Mouse (Mus musculus) liver, embryonic 15.5 days (tissue): ENCODE data around the gene Hist1h2an. TPM values are rescaled to one million over a fixed set of nuclear protein-coding genes. Genes with fewer than 3 reads are reported as not detected.
"Not testable (repeated sequence)": the region's sequence is repeated elsewhere in the genome, so short reads cannot be mapped to it uniquely, and the experiment has no call there.

ENCODE experiments used
- ATAC-seq: fragments of 200-750 bp; cut with Nextera tagmentation; 2 replicates; pipeline ENCODE4 v1.8.0; 2017; ENCODE audit warnings: moderate number of reproducible peaks, mild to moderate bottlenecking, moderate library complexity; ENCODE audit not compliant: insufficient read depth
- H3K27ac ChIP-seq: fragments of 300-500 bp; sonication (generic); replicated peaks from 2 replicates; pipeline ENCODE4 v1.5.1; 2015; ENCODE audit warnings: mild to moderate bottlenecking, inconsistent platforms
- H3K27me3 ChIP-seq: fragments of 300-500 bp; sonication (generic); 2 replicates; pipeline ENCODE4 v1.6.1; 2015; ENCODE audit warnings: mild to moderate bottlenecking, inconsistent platforms
- H3K36me3 ChIP-seq: fragments of 300-500 bp; sonication (generic); replicated peaks from 2 replicates; pipeline ENCODE4 v1.6.1; 2015; ENCODE audit warnings: moderate library complexity, mild to moderate bottlenecking, inconsistent platforms
- H3K4me1 ChIP-seq: fragments of 300-500 bp; sonication (generic); replicated peaks from 2 replicates; pipeline ENCODE4 v1.6.1; 2015; ENCODE audit warnings: inconsistent platforms
- H3K4me2 ChIP-seq: fragments of 300-500 bp; sonication (generic); 2 replicates; pipeline ENCODE4 v1.6.1; 2015; ENCODE audit warnings: moderate library complexity, mild to moderate bottlenecking, inconsistent platforms
- H3K4me3 ChIP-seq: fragments of 300-500 bp; sonication (generic); replicated peaks from 2 replicates; pipeline ENCODE4 v1.5.1; 2015; ENCODE audit warnings: mild to moderate bottlenecking, inconsistent platforms
- H3K9ac ChIP-seq: fragments of 300-500 bp; sonication (generic); 2 replicates; pipeline ENCODE4 v1.6.1; 2015; ENCODE audit warnings: moderate library complexity, mild to moderate bottlenecking, inconsistent platforms
- H3K9me3 ChIP-seq: fragments of 300-500 bp; sonication (generic); replicated peaks from 2 replicates; pipeline ENCODE4 v1.6.1; 2016; ENCODE audit warnings: inconsistent platforms
- WGBS: fragments of 180-500 bp; shearing (Covaris S2); methylation state at CpG from one replicate; pipeline ENCODE4 v1.1.7; 2015; ENCODE audit warnings: mixed read lengths; ENCODE audit not compliant: insufficient replicate concordance; 5-methylcytosine and 5-hydroxymethylcytosine counted together
- polyA plus RNA-seq: library from polyadenylated mRNA; unstranded; fragments of >200 nt; fragmentation: Nextera tagmentation; extraction: Ambion mirVana; gene quantifications from 2 replicates; pipeline ENCODE4 v1.2.1, GENCODE M21; 2015

Gene Hist1h2an
- polyA plus RNA-seq, 1 experiment from 2014 or later = 14.7 TPM

DNA sequence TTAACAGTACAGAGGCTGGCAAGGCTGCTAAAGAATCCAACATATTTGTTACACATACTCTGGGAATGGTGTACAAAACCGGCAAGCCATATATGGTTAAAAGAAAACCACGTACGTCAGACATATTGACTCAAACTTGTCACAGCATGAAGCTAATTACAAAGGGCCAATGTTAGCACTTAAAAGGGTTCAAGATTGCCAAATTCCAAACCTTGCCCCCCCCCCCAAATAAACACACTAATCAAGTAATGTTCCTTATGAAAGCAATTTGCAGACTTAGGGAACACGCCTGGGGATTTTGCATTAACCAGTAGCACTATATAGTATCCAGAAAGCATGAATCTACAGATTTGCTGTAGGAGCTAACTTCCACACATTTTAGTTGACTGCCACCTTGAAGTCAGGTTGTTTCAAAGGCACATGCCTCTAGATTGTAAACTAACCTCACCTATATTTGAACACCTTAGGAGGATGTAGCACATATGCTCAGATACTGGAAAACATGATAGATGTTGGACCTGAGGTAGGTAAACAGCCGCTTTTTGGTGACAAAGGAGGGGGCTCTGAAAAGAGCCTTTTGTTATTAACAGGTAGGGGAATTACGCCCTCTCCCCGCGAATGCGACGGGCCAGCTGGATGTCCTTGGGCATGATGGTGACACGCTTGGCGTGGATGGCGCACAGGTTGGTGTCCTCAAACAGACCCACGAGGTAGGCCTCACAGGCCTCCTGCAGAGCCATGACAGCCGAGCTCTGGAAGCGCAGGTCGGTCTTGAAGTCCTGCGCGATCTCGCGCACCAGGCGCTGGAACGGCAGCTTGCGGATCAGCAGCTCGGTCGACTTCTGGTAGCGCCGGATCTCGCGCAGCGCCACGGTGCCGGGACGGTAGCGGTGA is 4.4 kb downstream of the Hist1h2an start:
- not testable (repeated sequence) for H3K9me3 ChIP-seq, H3K27me3 ChIP-seq, H3K36me3 ChIP-seq
- WGBS = under 1% methylated on average over 21 of the region's 35 CpGs
- Histone ChIP-seq H3K9ac (peak overlapping the region; percentile 70), H3K4me1 (peaks cover 52% of the 10 kb centered on the region), H3K4me2 (peak overlapping the region; percentile 73), H3K4me3 (peak overlapping the region; percentile 53), H3K27ac (peak overlapping the region; percentile 100)
- peak; percentile 5 for ATAC-seq

DNA sequence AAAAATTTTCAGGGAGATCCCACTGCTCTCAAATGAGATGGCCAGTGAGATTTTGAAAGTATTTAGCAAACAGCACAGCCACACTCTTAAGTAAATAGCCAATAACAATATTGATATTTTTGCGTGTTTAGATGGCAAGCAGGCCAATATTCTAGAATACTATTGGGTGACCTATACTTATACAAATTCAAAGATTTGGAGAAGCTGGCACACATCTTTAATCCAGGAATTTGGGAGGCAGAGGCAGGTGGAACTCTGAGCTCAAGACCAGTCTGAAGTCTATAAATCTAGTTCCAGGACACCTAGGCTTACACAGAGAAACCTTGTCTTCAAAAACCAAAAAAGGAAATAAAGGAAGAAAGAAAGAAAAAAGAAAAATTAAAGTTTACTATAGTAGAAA is 5.4 kb downstream of the Hist1h2an start:
- ATAC-seq = no peak
- 78% methylated on average over 1 of the region's 1 CpGs for WGBS
- peak overlapping the region; percentile 100 for H3K27ac ChIP-seq
- H3K9ac ChIP-seq = no peak overlapping the region
- H3K4me2 ChIP-seq = peak overlapping the region; percentile 79
- H3K27me3 ChIP-seq = no peaks in the 10 kb centered on the region
- H3K4me3 ChIP-seq = peak overlapping the region; percentile 32
- no peaks in the 10 kb centered on the region for H3K36me3 ChIP-seq
- peaks cover 62% of the 10 kb centered on the region for H3K4me1 ChIP-seq
- no peaks in the 10 kb centered on the region for H3K9me3 ChIP-seq

DNA sequence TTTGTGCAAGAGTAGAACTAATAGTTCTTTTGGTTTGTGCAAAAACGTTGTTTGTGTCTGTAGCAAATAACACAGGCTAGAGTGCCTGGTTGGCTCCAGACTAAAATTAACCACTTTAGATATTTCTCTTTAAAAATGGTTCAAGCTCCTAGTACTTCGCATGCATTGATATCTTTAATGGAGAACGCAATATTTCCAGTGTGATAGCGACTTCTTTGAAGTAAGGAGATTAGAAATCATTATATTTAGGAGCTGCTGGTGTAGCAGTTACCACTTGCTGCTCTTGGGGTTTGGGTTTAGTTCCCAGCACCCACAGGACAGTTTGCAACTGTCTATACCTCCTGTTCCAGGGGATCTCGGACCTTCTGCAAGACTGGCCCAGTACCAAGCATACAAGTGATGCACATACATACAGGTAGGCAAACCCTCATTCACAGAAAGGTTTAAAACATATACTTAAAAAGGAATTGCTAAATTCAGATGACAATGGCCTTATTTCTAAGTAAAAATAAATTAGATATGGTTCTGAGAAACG is 5.9 kb downstream of the Hist1h2an start:
- 36% methylated on average over 6 of the region's 6 CpGs for whole genome bisulfite sequencing
- Histone ChIP-seq H3K9ac (peak overlapping the region; percentile 81), H3K4me3 (peak overlapping the region; percentile 66), H3K27ac (peak overlapping the region; percentile 100), H3K9me3 (no peaks in the 10 kb centered on the region), H3K4me2 (peak overlapping the region; percentile 79), H3K36me3 (no peaks in the 10 kb centered on the region), H3K4me1 (peaks cover 66% of the 10 kb centered on the region), H3K27me3 (no peaks in the 10 kb centered on the region)
- ATAC-seq = no peak

DNA sequence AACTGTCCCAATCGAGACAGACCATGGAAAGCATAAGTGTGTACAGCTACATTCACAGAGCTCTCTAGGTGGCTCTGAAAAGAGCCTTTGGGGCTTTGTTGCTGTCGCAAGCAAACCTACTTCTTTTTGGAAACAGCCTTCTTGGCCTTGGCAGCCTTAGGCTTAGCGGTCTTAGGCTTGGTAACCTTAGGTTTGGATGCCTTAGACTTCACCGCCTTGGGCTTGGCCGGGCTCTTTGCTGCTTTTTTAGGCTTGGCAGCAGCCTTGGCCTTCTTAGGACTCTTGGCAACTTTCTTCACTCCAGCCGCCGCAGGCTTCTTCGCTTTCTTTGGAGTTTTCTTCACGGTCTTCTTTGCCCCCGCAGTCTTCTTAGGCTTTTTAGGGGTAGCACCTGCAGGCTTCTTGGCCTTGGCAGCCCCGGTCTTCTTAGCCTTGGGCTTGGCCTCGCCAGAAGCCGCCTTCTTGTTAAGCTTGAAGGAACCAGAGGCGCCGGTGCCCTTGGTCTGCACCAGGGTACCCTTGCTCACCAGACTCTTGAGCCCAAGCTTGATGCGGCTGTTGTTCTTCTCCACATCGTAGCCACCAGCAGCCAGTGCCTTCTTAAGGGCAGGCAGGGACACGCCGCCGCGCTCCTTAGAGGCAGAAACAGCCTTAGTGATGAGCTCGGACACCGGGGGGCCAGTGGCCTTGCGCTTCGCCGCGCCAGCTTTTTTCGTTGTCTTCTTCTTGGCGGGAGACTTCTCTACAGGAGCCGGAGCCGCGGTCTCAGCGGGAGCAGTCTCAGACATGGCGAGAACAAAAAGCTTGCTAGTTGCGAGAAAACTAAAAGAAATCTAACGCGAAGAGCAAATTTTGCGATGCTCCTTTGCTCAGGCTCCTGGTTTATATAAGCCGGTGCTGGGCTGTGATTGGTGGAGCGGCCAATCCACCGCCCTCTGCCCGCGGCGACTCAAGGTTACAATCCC is 7.0 kb downstream of the Hist1h2an start, which contains the start of gene Hist1h1b:
Gene Hist1h1b (minus strand): TSS at position 859 of the 965 bp plus-strand sequence.
- under 1% methylated on average over 44 of the region's 44 CpGs for WGBS
- Histone ChIP-seq H3K27me3 (no peaks in the 10 kb centered on the region), H3K27ac (peak within 1 kb of the TSS; percentile 100), H3K36me3 (0 out of 2 replicates have a peak, but pooled peaks cover under 1% of the 10 kb centered on the region), H3K4me1 (peaks cover 65% of the 10 kb centered on the region), H3K9ac (peak within 1 kb of the TSS; percentile 81), H3K4me2 (peak within 1 kb of the TSS; percentile 79), H3K9me3 (no peaks in the 10 kb centered on the region), H3K4me3 (peak within 1 kb of the TSS; percentile 66)
- peak; percentile 48 for ATAC-seq

DNA sequence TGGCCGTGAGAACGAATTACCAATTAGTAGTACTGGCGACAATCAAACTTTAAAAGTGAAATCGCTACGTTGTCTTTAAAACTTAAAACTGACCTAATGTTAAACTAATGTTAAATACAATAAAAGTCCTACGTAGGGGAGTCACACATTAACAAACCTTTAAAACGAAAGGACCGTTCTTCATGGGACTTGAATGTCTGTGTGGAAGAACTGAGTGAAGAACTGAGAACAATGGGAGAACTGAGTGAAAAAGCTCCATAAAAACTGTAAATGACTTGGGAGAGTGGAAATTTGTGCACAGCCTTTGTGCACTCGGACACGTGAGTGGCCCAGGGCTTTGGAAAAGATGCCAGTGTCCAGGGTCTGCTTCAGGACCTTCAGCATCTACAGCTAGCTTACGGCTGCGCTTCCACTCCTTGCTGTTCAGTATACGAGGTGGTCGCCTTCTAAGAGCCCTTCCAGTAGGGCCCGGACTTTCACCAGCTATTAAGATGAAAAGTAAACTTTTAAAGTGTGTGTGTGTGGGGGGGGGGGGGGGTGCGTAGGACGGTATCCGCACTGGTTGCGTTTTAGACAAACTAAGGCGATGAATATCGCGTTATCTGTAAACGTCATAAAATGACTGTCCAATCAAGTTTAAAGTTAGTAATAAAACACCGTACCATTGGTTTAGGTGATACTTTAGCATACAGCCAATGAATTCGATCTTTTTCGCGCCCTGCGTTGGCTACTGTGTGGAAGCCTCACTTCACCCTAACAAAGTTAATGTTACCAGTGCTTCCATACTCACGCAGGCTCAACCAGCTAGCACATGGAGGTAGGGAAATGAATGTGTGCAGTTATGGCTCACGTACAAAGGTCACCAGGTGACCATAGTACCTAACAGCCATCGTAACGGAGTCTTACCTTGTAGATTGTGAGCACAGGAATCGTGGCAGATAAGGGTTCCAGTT is 7.9 kb downstream of the Hist1h2an start:
- ATAC-seq = peak; percentile 65
- H3K9me3 ChIP-seq = no peaks in the 10 kb centered on the region
- H3K4me2 ChIP-seq = peak overlapping the region; percentile 79
- H3K4me1 ChIP-seq = peaks cover 58% of the 10 kb centered on the region
- H3K4me3 ChIP-seq = peak overlapping the region; percentile 66
- H3K9ac ChIP-seq = peak overlapping the region; percentile 81
- 5% methylated on average over 33 of the region's 33 CpGs for WGBS
- peaks cover 6% of the 10 kb centered on the region for H3K36me3 ChIP-seq
- H3K27me3 ChIP-seq = no peaks in the 10 kb centered on the region
- H3K27ac ChIP-seq = peak overlapping the region; percentile 100

DNA sequence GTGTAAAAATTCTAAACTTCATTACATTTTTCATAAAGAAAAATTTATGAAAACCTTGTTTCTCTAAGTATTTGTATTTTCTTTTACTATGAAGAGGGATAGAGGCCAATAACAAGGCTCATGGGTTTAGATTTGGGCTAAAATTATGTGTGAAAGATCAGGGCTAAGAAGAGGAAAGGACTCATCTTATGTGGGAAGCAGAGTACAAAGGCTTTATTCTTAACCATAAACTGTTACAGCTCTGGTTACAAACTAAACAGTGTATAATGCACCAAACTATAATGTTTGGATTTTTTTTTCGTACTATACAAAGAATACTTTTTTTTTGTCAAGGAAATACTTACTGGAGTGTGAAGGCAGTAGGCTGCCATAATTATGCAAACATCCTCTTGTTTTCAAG is 31.3 kb downstream of the Hist1h2an start:
- Histone ChIP-seq H3K4me3 (peak overlapping the region; percentile 49), H3K9ac (peak overlapping the region; percentile 48), H3K27me3 (no peaks in the 10 kb centered on the region), H3K36me3 (0 out of 2 replicates have a peak, but pooled peaks cover 2% of the 10 kb centered on the region), H3K9me3 (no peaks in the 10 kb centered on the region), H3K4me1 (peaks cover 30% of the 10 kb centered on the region), H3K4me2 (peak overlapping the region; percentile 68), H3K27ac (peak overlapping the region; percentile 99)
- ATAC-seq = no peak
- 77% methylated on average over 1 of the region's 1 CpGs for WGBS

DNA sequence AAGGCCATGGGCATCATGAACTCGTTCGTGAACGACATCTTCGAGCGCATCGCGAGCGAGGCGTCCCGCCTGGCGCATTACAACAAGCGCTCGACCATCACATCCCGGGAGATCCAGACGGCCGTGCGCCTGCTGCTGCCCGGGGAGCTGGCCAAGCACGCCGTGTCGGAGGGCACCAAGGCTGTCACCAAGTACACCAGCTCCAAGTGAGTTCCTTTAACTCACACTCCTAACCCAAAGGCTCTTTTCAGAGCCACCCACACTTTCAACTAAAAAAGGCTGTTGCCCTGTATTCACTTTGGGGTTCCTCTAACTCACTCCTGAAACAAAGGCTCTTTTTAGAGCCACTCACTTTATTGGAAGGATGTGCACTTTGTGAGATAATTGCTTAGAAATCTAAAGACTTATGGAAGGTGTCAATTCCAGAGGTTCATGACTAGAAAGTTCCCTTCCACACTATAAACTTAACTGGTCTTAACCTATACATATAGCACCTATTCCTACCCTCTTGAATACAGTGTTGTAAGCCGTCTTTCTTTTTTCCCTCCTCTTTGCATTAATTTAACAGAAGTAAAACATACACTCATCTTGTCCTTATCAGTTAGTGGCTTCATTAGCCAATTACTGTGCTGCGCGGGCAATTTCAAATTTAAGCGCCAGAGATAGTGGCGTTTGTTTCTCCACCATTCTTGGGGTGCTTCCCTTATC is 32.6 kb downstream of the Hist1h2an start:
- peak overlapping the region; percentile 99 for H3K27ac ChIP-seq
- H3K9me3 ChIP-seq, H3K27me3 ChIP-seq, H3K36me3 ChIP-seq: not testable (repeated sequence)
- peak overlapping the region; percentile 54 for H3K9ac ChIP-seq
- H3K4me1 ChIP-seq = peaks cover 32% of the 10 kb centered on the region
- peak overlapping the region; percentile 74 for H3K4me2 ChIP-seq
- under 1% methylated on average over 17 of the region's 26 CpGs for WGBS
- peak; percentile 26 for ATAC-seq
- H3K4me3 ChIP-seq = peak overlapping the region; percentile 57

DNA sequence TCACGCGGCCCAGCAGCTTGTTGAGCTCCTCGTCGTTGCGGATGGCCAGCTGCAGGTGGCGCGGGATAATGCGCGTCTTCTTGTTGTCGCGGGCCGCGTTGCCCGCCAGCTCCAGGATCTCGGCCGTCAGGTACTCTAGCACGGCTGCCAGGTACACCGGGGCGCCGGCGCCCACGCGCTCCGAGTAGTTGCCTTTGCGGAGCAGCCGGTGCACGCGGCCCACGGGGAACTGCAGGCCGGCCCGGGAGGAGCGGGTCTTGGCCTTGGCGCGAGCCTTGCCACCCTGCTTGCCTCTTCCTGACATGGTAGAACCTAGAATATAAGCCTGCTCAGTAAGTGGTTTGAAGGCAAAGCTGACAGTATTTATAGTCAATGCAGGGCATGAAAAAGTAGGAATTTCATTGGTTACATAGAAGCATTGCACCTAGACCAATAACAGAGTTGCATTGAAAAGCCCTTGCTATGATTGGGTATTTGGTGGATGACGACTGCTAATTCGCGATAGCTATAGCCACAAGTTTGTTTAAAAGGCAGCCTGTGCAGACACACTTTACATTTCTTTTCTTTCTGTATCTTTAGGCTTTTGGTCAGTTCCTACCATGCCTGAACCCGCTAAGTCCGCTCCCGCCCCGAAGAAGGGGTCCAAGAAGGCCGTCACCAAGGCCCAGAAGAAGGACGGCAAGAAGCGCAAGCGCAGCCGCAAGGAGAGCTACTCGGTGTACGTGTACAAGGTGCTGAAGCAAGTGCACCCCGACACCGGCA is 33.3 kb downstream of the Hist1h2an start, which contains the start of the genes Hist1h2ak and Hist1h2bn:
Gene Hist1h2ak (minus strand): TSS at position 304 of the 762 bp plus-strand sequence.
Gene Hist1h2bn (plus strand): TSS at position 600 of the 762 bp plus-strand sequence.
- peak; percentile 83 for ATAC-seq
- H3K9ac ChIP-seq = peak within 1 kb of the TSS; percentile 62
- not testable (repeated sequence) for H3K9me3 ChIP-seq, H3K36me3 ChIP-seq, H3K27me3 ChIP-seq
- H3K4me2 ChIP-seq = peak within 1 kb of the TSS; percentile 74
- peaks cover 36% of the 10 kb centered on the region for H3K4me1 ChIP-seq
- peak within 1 kb of the TSS; percentile 57 for H3K4me3 ChIP-seq
- peak within 1 kb of the TSS; percentile 99 for H3K27ac ChIP-seq
- WGBS = under 1% methylated on average over 49 of the region's 50 CpGs

DNA sequence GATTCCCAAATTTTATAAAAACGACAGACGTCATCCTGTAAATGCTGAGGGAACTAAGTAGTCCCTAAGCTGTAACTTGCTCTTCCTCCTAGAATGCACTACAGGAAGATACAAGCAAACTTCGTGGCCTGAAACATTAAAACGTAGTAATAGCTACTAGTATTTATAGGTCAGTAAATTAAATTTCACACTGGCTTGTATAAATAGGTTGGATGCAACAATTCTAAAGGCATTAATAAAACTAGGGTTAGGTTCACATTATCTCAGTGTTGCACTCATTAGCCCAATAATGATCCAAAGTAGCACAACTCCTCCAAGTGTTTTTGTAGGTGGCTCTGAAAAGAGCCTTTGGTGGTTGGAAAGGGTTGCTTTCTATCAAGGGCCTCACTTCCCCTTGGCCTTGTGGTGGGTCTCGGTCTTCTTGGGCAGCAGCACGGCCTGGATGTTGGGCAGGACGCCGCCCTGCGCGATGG is 33.9 kb downstream of the Hist1h2an start:
- Histone ChIP-seq H3K4me3 (peak overlapping the region; percentile 57), H3K27ac (peak overlapping the region; percentile 99), H3K36me3 (0 out of 2 replicates have a peak, but pooled peaks cover 2% of the 10 kb centered on the region), H3K9me3 (no peaks in the 10 kb centered on the region), H3K27me3 (no peaks in the 10 kb centered on the region), H3K4me1 (peaks cover 39% of the 10 kb centered on the region), H3K4me2 (peak overlapping the region; percentile 74), H3K9ac (peak overlapping the region; percentile 62)
- 0% methylated on average over 10 of the region's 10 CpGs for WGBS
- ATAC-seq = no peak
